7 mouse cellular contexts compared by ENCODE assay signal in the genomic region with DNA sequence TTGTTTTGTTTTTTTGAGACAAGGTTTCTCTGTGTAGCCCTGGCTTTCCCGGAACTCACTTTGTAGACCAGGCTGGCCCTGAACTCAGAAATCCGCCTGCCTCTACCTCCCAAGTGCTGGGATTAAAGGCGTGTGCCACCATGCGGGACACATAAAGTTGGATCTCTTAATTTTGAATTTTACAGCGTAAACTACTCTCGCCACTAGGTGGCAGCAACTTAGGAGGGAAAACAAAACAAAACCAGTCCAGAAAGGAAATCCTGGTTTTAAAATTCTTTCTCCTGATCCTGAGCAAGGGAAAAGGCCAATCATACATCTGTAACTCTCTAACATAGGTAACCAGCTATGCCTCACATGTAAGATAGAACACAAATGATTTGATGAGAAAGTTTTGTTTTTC. TPM values are rescaled to one million over a fixed set of nuclear protein-coding genes. Genes with fewer than 3 reads are reported as not detected.
DNase-seq lines count a peak whose midpoint lies in the region; ATAC-seq and TF ChIP-seq lines count a peak whose summit lies in the region.

No protein-coding gene starts in this region.

- no peak overlapping the region for H3K27ac ChIP-seq in kidney, embryonic 15.5 days
- H3K27ac ChIP-seq in cortical plate, adult 2 months (ENCODE audit: insufficient read depth, low read length), result no peak overlapping the region
- H3K27ac ChIP-seq in neural tube, embryonic 11.5 days (ENCODE audit: low read depth, low read length), result no peak overlapping the region

- no peak overlapping the region for H3K4me3 ChIP-seq in kidney, embryonic 15.5 days (replicated peaks)
- H3K4me3 ChIP-seq in G1E (ENCODE audit: low read depth, low read length), result no peak overlapping the region
- H3K4me3 ChIP-seq in cortical plate, adult 2 months (ENCODE audit: insufficient read depth, low read length), result no peak overlapping the region
- no peak overlapping the region for H3K4me3 ChIP-seq in neural tube, embryonic 11.5 days (ENCODE audit: low read depth, low read length)

- H3K9me3 ChIP-seq in kidney, embryonic 15.5 days (replicated peaks), result no peaks in the 10 kb centered on the region
- no peaks in the 10 kb centered on the region; the same call in 1 of the 2 replicates for H3K9me3 ChIP-seq in G1E (replicated peaks)
- H3K9me3 ChIP-seq in neural tube, embryonic 11.5 days (ENCODE audit: control insufficient read depth, low read length), result no peaks in the 10 kb centered on the region

- 0 out of 2 replicates have a peak, but pooled peaks have one; percentile 15 for TF ChIP-seq CTCF in G1E (IDR thresholded peaks at IDR 0.05; ENCODE audit: low read depth, low read length)
- TF ChIP-seq CTCF in cortical plate, adult 2 months (IDR thresholded peaks at IDR 0.05; ENCODE audit: extremely low read depth, insufficient read depth, low read length), result peak; percentile 29; the same call in 1 of the 2 replicates

- H3K36me3 ChIP-seq in kidney, embryonic 15.5 days, result no peaks in the 10 kb centered on the region
- H3K36me3 ChIP-seq in G1E (replicated peaks), result no peaks in the 10 kb centered on the region
- H3K36me3 ChIP-seq in neural tube, embryonic 11.5 days (ENCODE audit: control insufficient read depth, insufficient read depth, low read length), result no peaks in the 10 kb centered on the region

- 23% methylated on average over 6 of the region's 6 CpGs for WGBS in kidney, embryonic 15.5 days
- WGBS in neural tube, embryonic 11.5 days, result 27% methylated on average over 6 of the region's 6 CpGs

- no peak overlapping the region for H3K9ac ChIP-seq in kidney, embryonic 15.5 days
- no peak overlapping the region for H3K9ac ChIP-seq in neural tube, embryonic 11.5 days (ENCODE audit: low read length)

- TF ChIP-seq POLR2A in cortical plate, adult 2 months (IDR thresholded peaks at IDR 0.05; ENCODE audit: extremely low read depth, insufficient read depth, low read length), result no peak

- H3K4me1 ChIP-seq in kidney, embryonic 15.5 days, result 0 out of 2 replicates have a peak, but pooled peaks cover 3% of the 10 kb centered on the region
- H3K4me1 ChIP-seq in G1E (ENCODE audit: insufficient read depth, low read depth, low read length), result no peaks in the 10 kb centered on the region
- no peaks in the 10 kb centered on the region for H3K4me1 ChIP-seq in cortical plate, adult 2 months (ENCODE audit: control insufficient read depth, insufficient read depth, low read length)
- no peaks in the 10 kb centered on the region for H3K4me1 ChIP-seq in neural tube, embryonic 11.5 days (ENCODE audit: control insufficient read depth, insufficient read depth, low read length)

- no peak overlapping the region for H3K4me2 ChIP-seq in kidney, embryonic 15.5 days
- H3K4me2 ChIP-seq in neural tube, embryonic 11.5 days (ENCODE audit: low read depth), result no peak overlapping the region

- no peaks in the 10 kb centered on the region for H3K27me3 ChIP-seq in kidney, embryonic 15.5 days
- no peaks in the 10 kb centered on the region for H3K27me3 ChIP-seq in G1E (ENCODE audit: insufficient read depth, low read length)
- no peaks in the 10 kb centered on the region for H3K27me3 ChIP-seq in neural tube, embryonic 11.5 days (ENCODE audit: control insufficient read depth, insufficient read depth, low read length)

- DNase-seq in kidney, adult 8-10 months, result peak; percentile 15 to 24
- DNase-seq in B cell, adult 2 months, result peak; percentile 47 to 48
- no peak for DNase-seq in G1E (ENCODE audit: low spot score)
- DNase-seq in kidney, postnatal 14 days, result peak; percentile 52
- DNase-seq in neural tube, embryonic 11.5 days (ENCODE audit: low spot score), result peak; percentile 54

- no peak for ATAC-seq in kidney, embryonic 15.5 days (replicated peaks; ENCODE audit: low FRiP score)
- no peak; the same call in 1 of the 2 replicates for ATAC-seq in G1E (ENCODE audit: extremely low read depth, insufficient number of reproducible peaks, low FRiP score, poor library complexity, severe bottlenecking)
- ATAC-seq in neural tube, embryonic 11.5 days (ENCODE audit: insufficient read depth, low FRiP score, low TSS enrichment), result no peak

RNA-seq across cellular contexts. Expression of a gene that starts 12.2 kb away (rescaled TPM):
- 71.1 and 72.0 TPM in 2 replicates for polyA plus RNA-seq in kidney, embryonic 15.5 days (2015; fragmentation: Nextera tagmentation; extraction: Ambion mirVana)
- total RNA-seq in G1E (2014; fragmentation: Nextera tagmentation) (15.4 and 20.2 TPM in 2 replicates), G1E (2017) (28.3 and 35.6 TPM in 2 replicates)
- 30.9 and 33.0 TPM in 2 replicates for polyA plus RNA-seq in G1E (2012)
- 26.1 and 26.9 TPM in 2 replicates for polyA plus RNA-seq in cortical plate, adult 2 months (2012; rRNA removed)
- polyA plus RNA-seq in neural tube, embryonic 11.5 days (2014; fragmentation: Nextera tagmentation; extraction: Ambion mirVana), result 87.1 and 87.9 TPM in 2 replicates

RNA-seq across cellular contexts. Expression of a gene that starts 28.9 kb away (rescaled TPM):
- polyA plus RNA-seq in kidney, embryonic 15.5 days (2015; fragmentation: Nextera tagmentation; extraction: Ambion mirVana), result 0.08 TPM in 1 of 2 replicates, not detected in the other
- not detected in 2 replicates for total RNA-seq in G1E (2014; fragmentation: Nextera tagmentation)
- total RNA-seq in G1E (2017), result 0.05 and 0.06 TPM in 2 replicates
- polyA plus RNA-seq in G1E (2012), result not detected in 2 replicates
- polyA plus RNA-seq in cortical plate, adult 2 months (2012; rRNA removed), result 2.1 and 2.9 TPM in 2 replicates
- polyA plus RNA-seq in neural tube, embryonic 11.5 days (2014; fragmentation: Nextera tagmentation; extraction: Ambion mirVana), result 0.08 TPM in 1 of 2 replicates, not detected in the other
